Mouse (Mus musculus) myocyte (in vitro differentiated cells): ENCODE data around the gene Sv2c.

ENCODE experiments used
- E2F4 ChIP-seq: IDR thresholded peaks from one replicate; pipeline ENCODE4 v1.6.1; 2011; ENCODE audit warnings: mild to moderate bottlenecking, control low read depth, moderate library complexity; ENCODE audit not compliant: insufficient read depth
- MAX ChIP-seq: IDR thresholded peaks from one replicate; pipeline ENCODE4 v1.6.1; 2011; ENCODE audit warnings: low read depth, mild to moderate bottlenecking, control low read depth
- POLR2A ChIP-seq: IDR thresholded peaks from one replicate; pipeline ENCODE4 v1.6.1; 2011; ENCODE audit warnings: low read depth, mild to moderate bottlenecking, control low read depth, moderate library complexity; ENCODE audit not compliant: insufficient read length
- SRF ChIP-seq: IDR thresholded peaks from one replicate; pipeline ENCODE4 v1.6.1; 2011; ENCODE audit warnings: low read depth; ENCODE audit not compliant: control insufficient read depth, insufficient read length
- TCF12 ChIP-seq: IDR thresholded peaks from one replicate; pipeline ENCODE4 v1.6.1; 2011; ENCODE audit warnings: mild to moderate bottlenecking, control low read depth; ENCODE audit not compliant: poor library complexity, insufficient read depth, severe bottlenecking
- USF1 ChIP-seq: IDR thresholded peaks from one replicate; pipeline ENCODE4 v1.6.1; 2011; ENCODE audit warnings: low read depth, mild to moderate bottlenecking, control low read depth, moderate library complexity

- TF ChIP-seq POLR2A (no peak), USF1 (no peak), MAX (no peak), E2F4 (no peak), SRF (no peak), TCF12 (no peak)
Measured at GRCm38 (mm10) chr13:95909244-95909643, 223.1 kb downstream of the Sv2c start.
